Mouse (Mus musculus): ENCODE data around the gene Lrrk1. TPM values are rescaled to one million over a fixed set of nuclear protein-coding genes. Genes with fewer than 3 reads are reported as not detected.

The Lrrk1 gene
- polyA plus RNA-seq, 1 experiment from 2014 or later: 6.5 TPM

GRCm38 (mm10) chr7:66375736-66376135 is 12.4 kb downstream of the Lrrk1 start:
- no peak overlapping the region for H3K4me3 ChIP-seq
- no peaks in the 10 kb centered on the region for H3K27me3 ChIP-seq
- H3K27ac ChIP-seq (replicated peaks): no peak overlapping the region
- no peak for ATAC-seq (ENCODE audit: low read depth)
- no peak overlapping the region for H3K4me2 ChIP-seq
- WGBS: 86% methylated on average over 4 of the region's 4 CpGs
- no peak overlapping the region for H3K9ac ChIP-seq
- H3K9me3 ChIP-seq: no peaks in the 10 kb centered on the region
- no peaks in the 10 kb centered on the region for H3K4me1 ChIP-seq (replicated peaks)
- no peaks in the 10 kb centered on the region for H3K36me3 ChIP-seq

GRCm38 (mm10) chr7:66373391-66373790 is 14.8 kb downstream of the Lrrk1 start:
- H3K4me1 ChIP-seq (replicated peaks): no peaks in the 10 kb centered on the region
- H3K4me2 ChIP-seq: no peak overlapping the region
- ATAC-seq (ENCODE audit: low read depth): no peak
- H3K9ac ChIP-seq: no peak overlapping the region
- WGBS: 92% methylated on average over 3 of the region's 3 CpGs
- no peaks in the 10 kb centered on the region for H3K9me3 ChIP-seq
- no peak overlapping the region for H3K4me3 ChIP-seq
- no peaks in the 10 kb centered on the region for H3K27me3 ChIP-seq
- no peak overlapping the region for H3K27ac ChIP-seq (replicated peaks)
- no peaks in the 10 kb centered on the region for H3K36me3 ChIP-seq

DNA sequence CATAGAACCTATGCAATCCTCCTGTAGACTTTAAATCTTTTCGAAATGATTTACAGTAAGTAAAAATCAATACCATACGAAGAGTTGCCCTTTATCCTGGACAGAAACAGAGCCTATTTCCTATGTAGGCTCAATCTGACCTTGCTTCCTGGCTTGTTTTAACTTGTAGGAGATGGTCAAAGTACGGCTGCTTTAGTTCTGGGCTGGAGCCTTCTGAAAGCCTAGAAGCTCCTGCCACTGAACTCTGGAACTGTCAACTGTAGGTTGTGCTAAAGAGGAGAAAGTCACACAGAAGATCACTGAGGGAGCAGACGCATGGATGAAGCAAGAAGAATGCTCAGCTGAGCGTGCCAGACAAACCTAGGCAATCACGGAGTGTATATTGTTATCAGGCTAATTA is 17.2 kb downstream of the Lrrk1 start:
- 86% methylated on average over 6 of the region's 6 CpGs for WGBS
- H3K9me3 ChIP-seq: no peaks in the 10 kb centered on the region
- H3K4me2 ChIP-seq: no peak overlapping the region
- H3K9ac ChIP-seq: no peak overlapping the region
- H3K4me3 ChIP-seq: no peak overlapping the region
- H3K36me3 ChIP-seq: no peaks in the 10 kb centered on the region
- no peaks in the 10 kb centered on the region for H3K4me1 ChIP-seq (replicated peaks)
- no peak for ATAC-seq (ENCODE audit: low read depth)
- no peak overlapping the region for H3K27ac ChIP-seq (replicated peaks)
- H3K27me3 ChIP-seq: no peaks in the 10 kb centered on the region

GRCm38 (mm10) chr7:66369934-66370445 is 18.2 kb downstream of the Lrrk1 start:
- 72% methylated on average over 5 of the region's 5 CpGs for WGBS
- H3K36me3 ChIP-seq: no peaks in the 10 kb centered on the region
- no peak overlapping the region for H3K27ac ChIP-seq (replicated peaks)
- H3K4me2 ChIP-seq: no peak overlapping the region
- H3K4me1 ChIP-seq (replicated peaks): no peaks in the 10 kb centered on the region
- no peaks in the 10 kb centered on the region for H3K9me3 ChIP-seq
- no peak overlapping the region for H3K4me3 ChIP-seq
- no peak for ATAC-seq (ENCODE audit: low read depth)
- H3K27me3 ChIP-seq: no peaks in the 10 kb centered on the region
- no peak overlapping the region for H3K9ac ChIP-seq

DNA sequence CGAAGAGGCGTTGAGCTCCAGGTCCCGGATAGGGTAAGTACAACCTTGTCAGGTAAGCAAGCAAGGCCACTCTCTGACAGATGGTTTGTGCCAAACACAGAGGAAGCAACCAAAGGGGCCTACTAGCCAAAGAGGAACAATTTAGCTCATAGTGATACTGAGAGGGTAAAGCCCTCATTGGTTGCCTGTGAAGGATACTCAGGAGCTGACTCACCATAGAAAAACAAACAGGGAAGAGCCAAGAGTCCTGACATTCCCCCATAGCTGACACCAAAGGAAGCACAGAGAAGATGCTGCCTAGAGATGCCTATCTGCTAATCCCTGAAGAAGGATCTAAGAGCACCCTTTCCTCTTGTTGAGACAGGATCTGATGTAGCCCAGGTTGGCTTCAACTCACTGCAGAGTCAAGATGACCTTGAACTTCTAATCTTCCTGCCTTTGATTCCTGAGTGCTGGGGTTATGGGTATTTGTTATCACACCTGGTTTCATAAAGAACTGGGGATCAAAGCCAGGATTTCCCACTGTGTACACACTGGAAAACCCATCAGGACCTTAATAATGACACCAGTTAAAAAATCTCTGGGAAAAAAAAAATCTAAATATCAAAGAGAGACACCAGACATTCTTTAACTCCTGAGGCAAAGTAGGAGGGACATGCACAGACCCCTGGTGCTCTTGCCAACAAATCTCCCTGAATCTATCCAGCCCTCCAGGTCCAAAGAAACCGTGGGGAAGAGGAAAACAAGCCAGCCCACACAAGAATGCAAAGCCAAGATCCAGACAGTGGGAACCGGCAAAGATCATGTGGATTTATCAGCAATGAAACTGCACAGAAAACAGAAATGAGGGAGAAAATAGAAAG is 18.8 kb downstream of the Lrrk1 start:
- no peaks in the 10 kb centered on the region for H3K27me3 ChIP-seq
- no peak overlapping the region for H3K4me3 ChIP-seq
- no peak overlapping the region for H3K9ac ChIP-seq
- H3K27ac ChIP-seq (replicated peaks): no peak overlapping the region
- H3K4me1 ChIP-seq (replicated peaks): no peaks in the 10 kb centered on the region
- no peak overlapping the region for H3K4me2 ChIP-seq
- ATAC-seq (ENCODE audit: low read depth): no peak
- WGBS: 77% methylated on average over 5 of the region's 5 CpGs
- H3K9me3 ChIP-seq: no peaks in the 10 kb centered on the region
- no peaks in the 10 kb centered on the region for H3K36me3 ChIP-seq

GRCm38 (mm10) chr7:66365904-66366303 is 22.2 kb downstream of the Lrrk1 start, which contains the start of gene Gm10974:
Gm10974 (plus strand) TSS chr7:66365905.
- H3K27ac ChIP-seq (replicated peaks): no peak within 1 kb of the TSS
- H3K9me3 ChIP-seq: peaks cover 10% of the 10 kb centered on the region
- 61% methylated on average over 2 of the region's 2 CpGs for WGBS
- no peak within 1 kb of the TSS for H3K4me3 ChIP-seq
- no peaks in the 10 kb centered on the region for H3K27me3 ChIP-seq
- H3K9ac ChIP-seq: no peak within 1 kb of the TSS
- no peak for ATAC-seq (ENCODE audit: low read depth)
- no peak within 1 kb of the TSS for H3K4me2 ChIP-seq
- H3K36me3 ChIP-seq: no peaks in the 10 kb centered on the region
- no peaks in the 10 kb centered on the region for H3K4me1 ChIP-seq (replicated peaks)

DNA sequence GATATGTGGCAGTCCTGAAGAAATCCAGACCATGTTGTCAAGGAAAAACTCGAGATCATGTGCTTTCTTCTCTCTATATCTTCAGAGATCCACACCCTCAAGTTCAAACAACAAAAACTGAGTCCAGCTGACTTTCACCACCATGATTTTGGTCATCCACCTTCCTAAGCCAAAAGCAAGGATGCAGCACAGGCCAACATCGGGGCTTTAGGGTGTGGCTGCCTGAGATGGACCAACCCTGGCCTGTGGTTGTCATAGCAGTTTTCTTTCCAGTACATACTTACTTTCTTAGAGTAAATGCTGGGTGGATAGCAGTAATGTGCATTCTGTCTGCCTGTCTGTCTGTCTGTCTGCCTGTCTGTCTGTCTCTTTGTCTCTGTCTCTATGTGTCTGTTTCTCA is 22.7 kb downstream of the Lrrk1 start:
- Histone ChIP-seq H3K36me3 (no peaks in the 10 kb centered on the region), H3K4me3 (no peak overlapping the region), H3K9ac (no peak overlapping the region), H3K4me2 (no peak overlapping the region), H3K4me1 (replicated peaks) (no peaks in the 10 kb centered on the region), H3K9me3 (peaks cover 10% of the 10 kb centered on the region), H3K27ac (replicated peaks) (no peak overlapping the region), H3K27me3 (no peaks in the 10 kb centered on the region)
- WGBS: 87% methylated on average over 2 of the region's 2 CpGs
- no peak for ATAC-seq (ENCODE audit: low read depth)

GRCm38 (mm10) chr7:66364491-66364890 is 23.7 kb downstream of the Lrrk1 start:
- Histone ChIP-seq H3K4me1 (replicated peaks) (no peaks in the 10 kb centered on the region), H3K9ac (no peak overlapping the region), H3K36me3 (no peaks in the 10 kb centered on the region), H3K9me3 (peaks cover 10% of the 10 kb centered on the region), H3K4me2 (no peak overlapping the region), H3K27me3 (no peaks in the 10 kb centered on the region), H3K4me3 (no peak overlapping the region), H3K27ac (replicated peaks) (no peak overlapping the region)
- ATAC-seq (ENCODE audit: low read depth): no peak
- WGBS: 93% methylated on average over 11 of the region's 11 CpGs

DNA sequence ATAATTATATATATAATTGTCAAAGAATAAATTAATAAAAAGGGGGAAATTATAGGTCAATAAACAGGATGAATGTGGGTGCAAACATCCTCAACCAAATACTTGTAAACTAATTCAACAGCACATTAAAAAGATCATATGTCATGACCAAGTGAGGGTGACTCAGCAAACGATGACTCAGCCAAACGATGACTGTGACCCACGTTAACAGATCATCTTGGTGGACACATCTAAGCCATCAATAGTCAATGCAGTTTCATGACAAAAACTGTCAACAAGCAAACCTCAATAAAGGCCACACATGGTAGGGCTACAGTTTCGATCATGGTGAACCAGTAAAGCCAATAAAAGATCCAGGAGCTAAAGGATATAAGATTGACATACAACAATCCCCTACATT is 29.1 kb downstream of the Lrrk1 start:
- H3K4me1 ChIP-seq (replicated peaks): no peaks in the 10 kb centered on the region
- H3K9ac ChIP-seq: no peak overlapping the region
- H3K9me3 ChIP-seq: peaks cover 10% of the 10 kb centered on the region
- H3K27ac ChIP-seq (replicated peaks): no peak overlapping the region
- no peaks in the 10 kb centered on the region for H3K36me3 ChIP-seq
- no peak overlapping the region for H3K4me2 ChIP-seq
- 92% methylated on average over 4 of the region's 4 CpGs for WGBS
- ATAC-seq (ENCODE audit: low read depth): no peak
- H3K4me3 ChIP-seq: no peak overlapping the region
- no peaks in the 10 kb centered on the region for H3K27me3 ChIP-seq

DNA sequence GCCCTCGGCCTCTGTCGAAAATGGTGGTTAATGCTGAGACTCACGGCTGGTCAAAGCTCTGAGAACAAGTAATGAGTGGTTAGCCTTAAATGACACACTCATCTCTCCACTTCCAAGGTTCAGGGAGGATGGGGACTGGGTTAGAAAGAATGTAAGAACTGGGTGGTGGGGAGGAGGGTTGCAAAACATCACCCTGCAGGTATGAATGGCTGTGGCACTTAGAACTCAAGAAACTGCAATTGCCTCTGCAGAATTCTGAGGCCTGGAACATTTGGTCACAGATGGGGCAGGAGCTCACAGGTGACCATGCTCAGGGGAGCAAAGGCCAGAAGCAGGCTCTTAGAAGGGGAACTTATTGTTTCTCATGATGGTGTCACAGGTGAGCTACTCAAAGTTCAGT is 29.7 kb downstream of the Lrrk1 start:
- H3K27me3 ChIP-seq: no peaks in the 10 kb centered on the region
- no peak overlapping the region for H3K9ac ChIP-seq
- no peak for ATAC-seq (ENCODE audit: low read depth)
- H3K27ac ChIP-seq (replicated peaks): no peak overlapping the region
- H3K4me3 ChIP-seq: no peak overlapping the region
- H3K9me3 ChIP-seq: peaks cover 10% of the 10 kb centered on the region
- 91% methylated on average over 3 of the region's 3 CpGs for WGBS
- H3K36me3 ChIP-seq: no peaks in the 10 kb centered on the region
- H3K4me2 ChIP-seq: no peak overlapping the region
- H3K4me1 ChIP-seq (replicated peaks): no peaks in the 10 kb centered on the region

DNA sequence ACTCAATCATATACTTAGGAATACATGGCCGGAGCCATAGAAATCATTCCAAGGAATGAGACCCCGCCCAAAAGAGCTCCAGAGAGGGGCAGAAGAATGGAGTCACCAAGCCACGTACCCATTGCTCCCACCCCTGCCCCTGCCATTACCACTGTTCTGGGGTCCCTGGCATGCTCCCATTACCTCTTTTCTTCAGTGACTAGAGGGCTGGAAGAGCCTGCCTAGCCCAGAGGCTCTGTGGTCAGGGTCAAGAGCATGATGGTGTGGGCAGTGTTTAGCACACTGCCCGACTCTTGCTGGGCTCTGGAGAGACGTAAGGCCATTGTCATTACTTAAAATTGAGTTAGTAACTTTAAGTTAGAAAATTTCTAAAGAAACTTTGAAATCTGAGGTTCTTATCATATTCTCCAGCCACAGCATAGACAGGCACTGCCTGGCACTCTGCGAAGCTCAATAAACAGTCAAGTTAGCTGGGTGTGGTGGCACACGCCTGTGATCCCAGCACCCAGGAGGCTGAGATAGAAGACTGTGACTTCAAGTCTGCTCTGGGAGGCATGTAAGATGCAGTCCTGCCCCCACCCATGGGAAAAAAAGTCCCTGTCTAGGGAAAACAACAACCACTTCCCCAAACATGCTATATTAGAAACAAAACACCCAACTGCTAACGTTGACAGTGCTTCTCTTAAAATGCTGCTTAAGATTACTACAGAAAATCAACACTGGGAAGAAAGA is 32.2 kb downstream of the Lrrk1 start:
- Histone ChIP-seq H3K4me1 (replicated peaks) (no peaks in the 10 kb centered on the region), H3K36me3 (no peaks in the 10 kb centered on the region), H3K4me3 (no peak overlapping the region), H3K27me3 (no peaks in the 10 kb centered on the region), H3K9ac (no peak overlapping the region), H3K4me2 (no peak overlapping the region), H3K27ac (replicated peaks) (no peak overlapping the region), H3K9me3 (no peaks in the 10 kb centered on the region)
- no peak for ATAC-seq (ENCODE audit: low read depth)
- 92% methylated on average over 8 of the region's 8 CpGs for WGBS

DNA sequence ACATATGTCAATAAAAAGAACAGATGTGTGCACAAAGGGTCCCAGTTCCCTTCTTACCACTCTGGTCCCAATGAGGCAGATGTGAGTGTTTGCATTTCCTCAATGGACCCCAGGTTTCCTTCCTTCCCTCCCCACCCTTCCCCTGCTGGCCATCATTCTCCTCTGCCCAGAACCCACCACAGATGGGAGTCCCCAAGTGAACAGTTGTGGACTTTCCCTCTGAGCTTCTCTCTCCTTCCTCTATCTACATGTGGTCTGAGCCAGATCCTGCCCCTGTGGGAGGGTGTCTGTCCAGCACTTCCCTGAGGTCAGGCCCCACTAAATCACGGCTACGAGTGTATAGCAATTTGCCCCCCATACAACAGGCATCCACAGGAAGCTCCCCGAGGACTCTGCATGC is 33.2 kb downstream of the Lrrk1 start:
- Histone ChIP-seq H3K9ac (no peak overlapping the region), H3K9me3 (no peaks in the 10 kb centered on the region), H3K36me3 (no peaks in the 10 kb centered on the region), H3K27ac (replicated peaks) (no peak overlapping the region), H3K4me2 (no peak overlapping the region), H3K4me1 (replicated peaks) (no peaks in the 10 kb centered on the region), H3K4me3 (no peak overlapping the region), H3K27me3 (no peaks in the 10 kb centered on the region)
- no peak for ATAC-seq (ENCODE audit: low read depth)
- WGBS: 60% methylated on average over 3 of the region's 3 CpGs
